Mouse (Mus musculus): ENCODE data around the gene Rpl32. TPM values are rescaled to one million over a fixed set of nuclear protein-coding genes. Genes with fewer than 3 reads are reported as not detected.
A peak's percentile ranks its signal among the peaks of the same experiment; 100 is the strongest.

The Rpl32 gene
- total and polyA plus RNA-seq, 2 experiments: 193 to 1,017 TPM

DNA sequence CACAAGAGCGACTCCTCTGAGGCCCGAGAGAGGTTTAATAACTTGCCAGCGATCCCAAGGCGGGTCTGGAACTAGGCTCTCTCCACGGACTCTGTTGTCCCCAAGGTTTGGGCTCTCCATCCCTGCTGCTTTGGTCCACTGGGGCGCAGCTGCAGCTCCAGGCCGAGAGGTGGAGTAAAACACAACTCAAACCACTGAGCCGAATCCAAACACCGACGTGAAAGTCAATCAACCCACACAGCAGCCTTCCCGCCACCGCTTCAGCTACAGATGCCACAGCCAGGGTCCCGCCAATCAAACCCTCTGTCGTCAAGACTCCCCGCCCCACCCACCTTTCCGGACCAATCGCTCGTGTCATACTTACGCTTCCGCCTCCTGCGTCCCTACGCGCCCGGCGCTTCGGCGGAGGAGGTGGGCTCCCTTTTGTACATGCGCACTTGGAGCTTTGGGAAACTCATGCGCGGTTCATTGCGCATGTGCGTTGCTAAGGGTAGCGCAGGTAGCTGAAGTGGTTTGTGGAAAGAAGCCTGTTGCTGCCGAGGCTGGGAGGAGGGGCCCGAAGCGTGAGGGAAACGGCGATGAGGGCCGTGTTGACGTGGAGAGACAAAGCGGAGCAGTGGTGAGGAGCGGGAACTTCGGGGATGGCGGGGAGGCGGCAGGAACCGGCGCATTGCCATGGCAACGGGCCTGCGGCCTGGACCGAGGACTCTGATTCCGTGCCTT, 44.7 kb upstream of the Rpl32 start, which contains the start of the genes Mbd4 and Ift122:
Gene Mbd4 (minus strand): TSS at position 281 of the 723 bp plus-strand sequence.
Gene Ift122 (plus strand): TSS at position 380 of the 723 bp plus-strand sequence.
- TF ChIP-seq POLR2A (IDR thresholded peaks at IDR 0.05; ENCODE audit: extremely low read depth, insufficient read depth, low read length) (no peak), CTCF (IDR thresholded peaks at IDR 0.05; ENCODE audit: low read depth, low read length) (peak; percentile 77)
- peak; percentile 95 for DNase-seq (ENCODE audit: extremely low read depth, low read depth, low spot score)
- H3K79me2 ChIP-seq (ENCODE audit: control insufficient read depth, insufficient read depth, low read length): no peaks in the 10 kb centered on the region
- no peaks in the 10 kb centered on the region for H3K36me3 ChIP-seq (ENCODE audit: control insufficient read depth, insufficient read depth, low read length)
- no peaks in the 10 kb centered on the region for H3K27me3 ChIP-seq (ENCODE audit: control insufficient read depth, insufficient read depth, low read length)
- peak within 1 kb of the TSS; percentile 26 for H3K9ac ChIP-seq (ENCODE audit: low read depth, low read length)
- peak within 1 kb of the TSS; percentile 67 for H3K4me3 ChIP-seq (ENCODE audit: insufficient read depth, low read depth, low read length)
- under 1% methylated on average over 51 of the region's 51 CpGs for WGBS
- H3K27ac ChIP-seq (replicated peaks; ENCODE audit: insufficient read depth, low read depth, low read length): peak within 1 kb of the TSS; percentile 17; the same call in 1 of the 2 replicates
- H3K4me1 ChIP-seq (ENCODE audit: control insufficient read depth, insufficient read depth, low read length): 0 out of 2 replicates have a peak, but pooled peaks cover 2% of the 10 kb centered on the region

DNA sequence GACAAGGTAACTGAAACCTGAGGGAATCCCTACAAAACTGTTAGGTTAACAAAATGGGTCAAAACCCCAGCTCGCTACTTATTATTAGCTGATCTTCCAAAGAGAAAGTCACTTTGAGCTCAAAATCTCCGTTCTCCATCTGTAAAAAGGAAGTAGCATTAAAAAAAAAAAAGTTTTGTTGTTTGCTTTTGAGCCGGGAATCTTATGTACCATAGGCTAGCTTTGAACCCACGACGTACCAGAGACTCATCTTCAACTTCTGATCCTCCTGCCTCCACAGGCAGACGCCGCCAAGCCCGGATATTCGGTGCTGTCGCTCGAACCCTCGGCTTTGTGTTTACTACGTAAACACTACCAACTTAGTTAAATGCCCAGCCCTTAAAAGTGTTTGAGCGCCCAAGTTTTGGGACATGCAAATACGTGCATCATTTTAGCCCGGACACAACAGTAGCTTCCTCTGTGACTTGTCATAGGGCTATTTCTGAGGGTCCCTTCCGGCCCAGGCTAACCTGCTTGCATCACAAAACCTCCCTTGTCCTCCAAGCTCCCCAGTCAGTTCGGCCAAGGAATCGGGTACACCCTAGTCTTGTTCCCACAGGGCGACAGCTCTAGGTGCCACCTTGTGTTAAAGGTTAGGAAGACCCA, 44.0 kb upstream of the Rpl32 start:
- WGBS: 11% methylated on average over 20 of the region's 20 CpGs
- H3K9ac ChIP-seq (ENCODE audit: low read depth, low read length): peak overlapping the region; percentile 26; the same call in 1 of the 2 replicates
- H3K36me3 ChIP-seq (ENCODE audit: control insufficient read depth, insufficient read depth, low read length): no peaks in the 10 kb centered on the region
- 0 out of 2 replicates have a peak, but pooled peaks cover 2% of the 10 kb centered on the region for H3K4me1 ChIP-seq (ENCODE audit: control insufficient read depth, insufficient read depth, low read length)
- TF ChIP-seq CTCF (IDR thresholded peaks at IDR 0.05; ENCODE audit: low read depth, low read length): no peak
- no peak for TF ChIP-seq POLR2A (IDR thresholded peaks at IDR 0.05; ENCODE audit: extremely low read depth, insufficient read depth, low read length)
- no peaks in the 10 kb centered on the region for H3K27me3 ChIP-seq (ENCODE audit: control insufficient read depth, insufficient read depth, low read length)
- peak overlapping the region; percentile 54 for H3K4me3 ChIP-seq (ENCODE audit: insufficient read depth, low read depth, low read length)
- H3K27ac ChIP-seq (replicated peaks; ENCODE audit: insufficient read depth, low read depth, low read length): peak overlapping the region; percentile 17; the same call in 1 of the 2 replicates
- no peak for DNase-seq (ENCODE audit: extremely low read depth, low read depth, low spot score)
- H3K79me2 ChIP-seq (ENCODE audit: control insufficient read depth, insufficient read depth, low read length): no peaks in the 10 kb centered on the region

DNA sequence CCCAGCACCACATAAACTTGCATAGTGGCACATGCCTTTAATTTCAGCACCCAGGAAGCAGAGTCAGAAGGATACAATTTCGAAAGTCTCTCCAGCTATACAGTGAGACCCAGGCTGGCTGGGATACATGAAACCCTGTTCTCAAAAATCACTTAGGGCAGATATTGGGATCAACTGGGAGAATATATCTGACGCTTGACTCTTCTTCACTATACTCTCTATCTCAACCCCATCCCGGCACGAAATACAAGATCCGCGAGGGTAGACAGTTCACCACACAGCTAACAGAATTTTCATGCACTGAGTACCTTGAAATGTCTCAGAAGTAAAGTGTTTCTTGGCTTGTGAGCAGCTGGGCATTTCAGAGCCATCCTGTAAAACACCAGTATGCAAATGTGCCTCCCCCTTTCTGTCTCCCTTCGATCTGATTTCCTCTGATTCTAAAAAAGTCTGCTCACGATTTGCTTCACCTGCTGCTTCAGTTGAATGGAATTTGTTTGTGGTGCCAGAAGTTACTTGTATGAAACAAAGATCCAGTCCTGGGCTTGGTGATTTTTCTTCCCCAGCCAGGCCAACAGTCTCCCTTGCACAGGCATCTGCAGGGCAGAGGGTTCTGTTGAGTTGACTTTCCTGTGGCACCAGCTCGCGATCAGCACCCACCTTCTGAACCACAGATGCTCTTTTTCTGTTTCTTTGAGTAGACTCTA, 40.2 kb upstream of the Rpl32 start:
- H3K36me3 ChIP-seq (ENCODE audit: control insufficient read depth, insufficient read depth, low read length): no peaks in the 10 kb centered on the region
- peaks cover 4% of the 10 kb centered on the region; the same call in 1 of the 2 replicates for H3K4me1 ChIP-seq (ENCODE audit: control insufficient read depth, insufficient read depth, low read length)
- 87% methylated on average over 10 of the region's 10 CpGs for WGBS
- H3K79me2 ChIP-seq (ENCODE audit: control insufficient read depth, insufficient read depth, low read length): no peaks in the 10 kb centered on the region
- H3K4me3 ChIP-seq (ENCODE audit: insufficient read depth, low read depth, low read length): no peak overlapping the region
- DNase-seq (ENCODE audit: extremely low read depth, low read depth, low spot score): no peak
- no peaks in the 10 kb centered on the region for H3K27me3 ChIP-seq (ENCODE audit: control insufficient read depth, insufficient read depth, low read length)
- no peak overlapping the region for H3K9ac ChIP-seq (ENCODE audit: low read depth, low read length)
- H3K27ac ChIP-seq (replicated peaks; ENCODE audit: insufficient read depth, low read depth, low read length): no peak overlapping the region
- TF ChIP-seq POLR2A (IDR thresholded peaks at IDR 0.05; ENCODE audit: extremely low read depth, insufficient read depth, low read length): no peak
- TF ChIP-seq CTCF (IDR thresholded peaks at IDR 0.05; ENCODE audit: low read depth, low read length): no peak

DNA sequence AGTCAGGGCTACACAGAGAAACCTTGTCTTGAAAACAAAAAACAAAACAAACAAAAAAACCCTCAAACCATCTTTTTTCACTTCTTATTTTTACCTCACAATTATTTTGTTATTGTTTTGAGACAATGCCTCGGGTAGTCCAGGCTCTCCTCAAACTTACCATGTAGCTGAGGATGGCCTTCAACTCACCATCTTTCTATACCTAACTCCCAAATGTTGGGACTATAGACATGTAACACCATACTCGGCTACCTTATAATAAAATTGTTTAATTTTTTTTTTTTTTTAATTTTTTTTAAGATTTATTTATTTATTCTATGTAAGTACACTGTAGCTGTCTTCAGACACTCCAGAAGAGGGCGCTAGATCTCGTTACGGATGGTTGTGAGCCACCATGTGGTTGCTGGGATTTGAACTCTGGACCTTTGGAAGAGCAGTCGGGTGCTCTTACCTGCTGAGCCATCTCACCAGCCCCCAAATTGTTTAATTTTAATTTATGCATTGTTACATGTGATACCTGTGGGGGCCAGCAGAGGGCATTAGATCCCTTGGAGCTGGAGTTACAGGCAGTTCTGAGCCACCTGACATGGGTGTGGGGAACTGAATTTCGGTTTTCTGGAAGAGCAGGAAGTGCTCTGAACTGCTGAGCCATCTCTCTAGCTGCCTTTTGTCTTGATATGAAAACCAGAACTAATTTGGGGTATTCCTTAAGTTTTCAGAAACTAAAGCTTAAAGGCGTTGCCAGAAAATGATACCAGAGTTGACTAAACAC, 38.3 kb upstream of the Rpl32 start:
- peak; percentile 57 for TF ChIP-seq CTCF (IDR thresholded peaks at IDR 0.05; ENCODE audit: low read depth, low read length)
- no peak for TF ChIP-seq POLR2A (IDR thresholded peaks at IDR 0.05; ENCODE audit: extremely low read depth, insufficient read depth, low read length)
- WGBS: 23% methylated on average over 8 of the region's 8 CpGs
- no peak overlapping the region for H3K27ac ChIP-seq (replicated peaks; ENCODE audit: insufficient read depth, low read depth, low read length)
- no peaks in the 10 kb centered on the region for H3K27me3 ChIP-seq (ENCODE audit: control insufficient read depth, insufficient read depth, low read length)
- DNase-seq (ENCODE audit: extremely low read depth, low read depth, low spot score): peak; percentile 53
- no peak overlapping the region for H3K4me3 ChIP-seq (ENCODE audit: insufficient read depth, low read depth, low read length)
- peaks cover 2% of the 10 kb centered on the region; the same call in 1 of the 2 replicates for H3K4me1 ChIP-seq (ENCODE audit: control insufficient read depth, insufficient read depth, low read length)
- no peak overlapping the region for H3K9ac ChIP-seq (ENCODE audit: low read depth, low read length)
- no peaks in the 10 kb centered on the region for H3K36me3 ChIP-seq (ENCODE audit: control insufficient read depth, insufficient read depth, low read length)
- no peaks in the 10 kb centered on the region for H3K79me2 ChIP-seq (ENCODE audit: control insufficient read depth, insufficient read depth, low read length)

- peaks cover 2% of the 10 kb centered on the region; the same call in 1 of the 2 replicates for H3K4me1 ChIP-seq (ENCODE audit: control insufficient read depth, insufficient read depth, low read length)
- no peaks in the 10 kb centered on the region for H3K27me3 ChIP-seq (ENCODE audit: control insufficient read depth, insufficient read depth, low read length)
- H3K4me3 ChIP-seq (ENCODE audit: insufficient read depth, low read depth, low read length): no peak overlapping the region
- H3K27ac ChIP-seq (replicated peaks; ENCODE audit: insufficient read depth, low read depth, low read length): no peak overlapping the region
- peak; percentile 58 for DNase-seq (ENCODE audit: extremely low read depth, low read depth, low spot score)
- no peaks in the 10 kb centered on the region for H3K36me3 ChIP-seq (ENCODE audit: control insufficient read depth, insufficient read depth, low read length)
- WGBS: 37% methylated on average over 4 of the region's 4 CpGs
- no peak for TF ChIP-seq POLR2A (IDR thresholded peaks at IDR 0.05; ENCODE audit: extremely low read depth, insufficient read depth, low read length)
- no peak for TF ChIP-seq CTCF (IDR thresholded peaks at IDR 0.05; ENCODE audit: low read depth, low read length)
- no peaks in the 10 kb centered on the region for H3K79me2 ChIP-seq (ENCODE audit: control insufficient read depth, insufficient read depth, low read length)
- no peak overlapping the region for H3K9ac ChIP-seq (ENCODE audit: low read depth, low read length)
Observed at GRCm38 (mm10) chr6:115845006-115845405, 36.5 kb upstream of the Rpl32 start.
